Mouse (Mus musculus) ES-Bruce4 (cell line): Measurements from ENCODE around the gene Ipo5.

ENCODE experiments used
- CTCF ChIP-seq: IDR thresholded peaks from one replicate; pipeline ENCODE4 v1.8.1; 2011; ENCODE audit warnings: low read depth, low read length
- EP300 ChIP-seq: IDR thresholded peaks from 2 replicates; pipeline ENCODE4 v1.6.1; 2011; ENCODE audit warnings: low read depth, low read length; ENCODE audit not compliant: insufficient read depth

DNA sequence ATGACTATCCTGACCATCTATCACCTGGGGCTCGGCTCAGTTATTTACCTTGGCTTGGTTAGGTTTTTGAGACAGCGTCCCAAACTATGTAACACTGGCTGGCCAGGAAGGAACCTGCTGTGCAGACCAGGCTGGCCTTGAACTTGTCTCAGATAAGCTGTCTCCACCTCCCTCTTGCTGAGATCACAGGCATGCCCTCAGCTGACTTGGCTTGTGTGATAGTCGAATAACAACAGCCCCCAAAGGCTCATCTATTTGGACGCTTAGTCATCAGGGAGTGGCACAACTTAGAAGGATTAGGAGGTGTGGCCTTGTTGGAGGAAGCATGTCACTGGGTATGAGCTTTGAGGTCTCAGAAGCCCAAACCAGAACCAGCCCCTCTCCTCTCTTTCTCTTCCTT is 46.1 kb upstream of the Ipo5 start:
- TF ChIP-seq EP300: no peak
- TF ChIP-seq CTCF: no peak
